ENCODE assay signal across 16 mouse cellular contexts in genomic region chr2:92649154-92649801, GRCm38 (mm10). TPM values are rescaled to one million over a fixed set of nuclear protein-coding genes. Genes with fewer than 3 reads are reported as not detected.
DNase-seq lines count a peak whose midpoint lies in the region; ATAC-seq lines count a peak whose summit lies in the region.
"Had no signal": no experiment of that assay in that cellular context is flagged by ENCODE, and none has a peak within 500 bp of the region (broad histone marks: within the 10 kb centered on the region; RNA-seq: fewer than 3 reads in every experiment).

No protein-coding gene starts in this region.

- 13% methylated on average over 5 of the region's 5 CpGs for WGBS in liver, embryonic 16.5 days (ENCODE audit: insufficient replicate concordance)

- peak; percentile 32 for DNase-seq in kidney, postnatal 10 days
- no peak for DNase-seq in kidney, postnatal 25 days
- DNase-seq in 416B (ENCODE audit: low read depth) = peak; percentile 63
- DNase-seq in MEL-GATA-1-ER (ENCODE audit: extremely low read depth, low read depth) = peak; percentile 84
- DNase-seq in layer of hippocampus, adult 18-20 months (ENCODE audit: low spot score in 2 of 2) = no peak
- no peak for DNase-seq in layer of hippocampus, postnatal 14 days (ENCODE audit: low spot score in 2 of 2)
- DNase-seq: cerebellum, adult 18-20 months; embryo, embryonic 11 days; heart, adult 2 months had no signal

- no peak overlapping the region for H3K27ac ChIP-seq in liver, embryonic 16.5 days (ENCODE audit: low read length)
- H3K27ac ChIP-seq: heart, adult 2 months; hindbrain, embryonic 10.5 days; macrophage; neural tube, embryonic 15.5 days had no signal

- H3K27me3 ChIP-seq in liver, embryonic 16.5 days (ENCODE audit: control insufficient read depth, insufficient read depth, low read depth, low read length) = no peaks in the 10 kb centered on the region
- H3K27me3 ChIP-seq: neural tube, embryonic 15.5 days had no signal

- H3K4me3 ChIP-seq in liver, embryonic 16.5 days (ENCODE audit: low read depth, low read length) = no peak overlapping the region
- H3K4me3 ChIP-seq: heart, adult 2 months; hindbrain, embryonic 10.5 days; neural tube, embryonic 15.5 days had no signal

- H3K4me1 ChIP-seq in liver, embryonic 16.5 days (ENCODE audit: control insufficient read depth, low read depth, low read length) = no peaks in the 10 kb centered on the region

- H3K4me2 ChIP-seq in liver, embryonic 16.5 days (ENCODE audit: low read depth, low read length) = no peak overlapping the region
- H3K4me2 ChIP-seq: neural tube, embryonic 15.5 days had no signal

- no peaks in the 10 kb centered on the region for H3K36me3 ChIP-seq in liver, embryonic 16.5 days (ENCODE audit: control insufficient read depth, insufficient read depth)
- H3K36me3 ChIP-seq: hindbrain, embryonic 10.5 days; neural tube, embryonic 15.5 days had no signal

- no peaks in the 10 kb centered on the region for H3K9me3 ChIP-seq in liver, embryonic 16.5 days (replicated peaks; ENCODE audit: control insufficient read depth, low read length)
- H3K9me3 ChIP-seq: hindbrain, embryonic 10.5 days; neural tube, embryonic 15.5 days had no signal

- peak; percentile 71 for ATAC-seq in liver, embryonic 16.5 days (ENCODE audit: low read depth)
- ATAC-seq: CD4-positive, CD25-positive, alpha-beta regulatory T cell, adult 4 months; forebrain, embryonic 16.5 days; inflammation-experienced regulatory T-cells, adult 6 months had no signal

- H3K9ac ChIP-seq in liver, embryonic 16.5 days (ENCODE audit: low read depth, low read length) = no peak overlapping the region
- H3K9ac ChIP-seq: neural tube, embryonic 15.5 days had no signal

RNA-seq across cellular contexts. Expression of gene Chst1, which starts 49.8 kb away (rescaled TPM):
- 0.15 TPM in 2 replicates for polyA plus RNA-seq in liver, embryonic 16.5 days (2015; fragmentation: Nextera tagmentation; extraction: Ambion mirVana)
- total RNA-seq in layer of hippocampus, adult 18-20 months (2021) = 100 to 1,000 TPM; 307 to 312 TPM
- 100 to 1,000 TPM; 201 to 212 TPM for total RNA-seq in layer of hippocampus, postnatal 14 days (2021)
- polyA plus RNA-seq: inflammation-experienced regulatory T-cells, adult 6 months; macrophage had no signal

Comparison
In these comparisons a context has a peak if more than half of its experiments do, and no peak if none do; other contexts are left out.
1. DNase-seq: peak in kidney, postnatal 10 days (single experiment), 416B (single experiment) and MEL-GATA-1-ER (single experiment); none in kidney, postnatal 25 days (0 of 2), layer of hippocampus, adult 18-20 months (0 of 2) and layer of hippocampus, postnatal 14 days (0 of 2).